Mouse (Mus musculus) C2C12 (cell line): Measurements from ENCODE around the gene Irf3.

Source experiments
- CEBPB ChIP-seq: IDR thresholded peaks from one replicate; pipeline ENCODE4 v1.6.1; 2011; ENCODE audit warnings: low read depth, mild to moderate bottlenecking, control low read depth, moderate library complexity
- CTCF ChIP-seq: IDR thresholded peaks from one replicate; pipeline ENCODE4 v1.5.1; 2011; ENCODE audit not compliant: control insufficient read depth, insufficient read depth, insufficient read length
- FOSL1 ChIP-seq: IDR thresholded peaks from one replicate; pipeline ENCODE4 v1.8.0; 2011; ENCODE audit warnings: mild to moderate bottlenecking, low read length; ENCODE audit not compliant: poor library complexity, insufficient read depth, severe bottlenecking
- MAX ChIP-seq: IDR thresholded peaks from one replicate; pipeline ENCODE4 v1.6.1; 2011; ENCODE audit warnings: mild to moderate bottlenecking, control low read depth
- MYOD1 ChIP-seq: IDR thresholded peaks from one replicate; pipeline ENCODE4 v1.6.1; 2011; ENCODE audit warnings: low read depth; ENCODE audit not compliant: control insufficient read depth, insufficient read length
- MYOG ChIP-seq: IDR thresholded peaks from one replicate; pipeline ENCODE4 v1.6.1; 2011; ENCODE audit not compliant: control insufficient read depth, insufficient read length; ENCODE audit errors: extremely low read depth
- USF1 ChIP-seq: IDR thresholded peaks from one replicate; pipeline ENCODE4 v1.6.1; 2011; ENCODE audit warnings: low read depth, mild to moderate bottlenecking, control low read depth, moderate library complexity

DNA sequence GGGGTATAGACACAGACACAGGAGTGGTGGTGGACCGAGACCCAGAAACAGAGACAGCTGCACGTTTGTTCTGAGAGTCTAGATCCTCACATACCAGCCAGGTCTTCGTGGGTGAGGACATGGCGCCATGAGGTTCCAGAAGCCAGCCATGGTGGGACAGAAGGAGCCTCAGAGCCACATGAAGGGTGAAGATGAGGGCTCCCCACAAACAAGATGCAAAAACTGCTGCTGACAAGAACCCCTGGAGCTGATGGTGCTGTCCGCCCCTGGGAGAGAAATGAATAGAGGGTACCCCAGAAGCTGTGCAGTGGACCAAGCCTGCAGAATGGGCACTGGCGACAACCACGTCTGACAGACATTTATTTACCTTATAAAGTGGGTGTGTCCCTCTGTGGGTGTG, 26.3 kb upstream of the Irf3 start:
- TF ChIP-seq CTCF, result no peak
- no peak for TF ChIP-seq MYOG
- TF ChIP-seq CEBPB, result no peak
- no peak for TF ChIP-seq USF1
- no peak for TF ChIP-seq MAX
- TF ChIP-seq MYOD1, result no peak
- no peak for TF ChIP-seq FOSL1
